Mouse (Mus musculus) heart, embryonic 11.5 days (tissue): ENCODE results near the gene Thbs1. TPM values are rescaled to one million over a fixed set of nuclear protein-coding genes. Genes with fewer than 3 reads are reported as not detected.

Source experiments
- ATAC-seq: fragments of 200-750 bp; cut with Nextera tagmentation; replicated peaks from 2 replicates; pipeline ENCODE4 v1.8.0; 2017; ENCODE audit warnings: moderate library complexity; ENCODE audit not compliant: insufficient number of reproducible peaks, low FRiP score, low TSS enrichment
- H3K27ac ChIP-seq: fragments of 300-500 bp; sonication (generic); 2 replicates; pipeline ENCODE4 v1.5.1; 2014; ENCODE audit warnings: mild to moderate bottlenecking, low read depth, low read length
- H3K27me3 ChIP-seq: fragments of 300-500 bp; sonication (generic); 2 replicates; pipeline ENCODE4 v1.6.1; 2014; ENCODE audit warnings: mild to moderate bottlenecking, low read length, mixed read lengths; ENCODE audit not compliant: control insufficient read depth, insufficient read depth
- H3K36me3 ChIP-seq: fragments of 300-500 bp; sonication (generic); 2 replicates; pipeline ENCODE4 v1.6.1; 2014; ENCODE audit warnings: mild to moderate bottlenecking, low read length, moderate library complexity, mixed read lengths; ENCODE audit not compliant: control insufficient read depth, insufficient read depth
- H3K4me1 ChIP-seq: fragments of 300-500 bp; sonication (generic); 2 replicates; pipeline ENCODE4 v1.6.1; 2014; ENCODE audit warnings: low read length; ENCODE audit not compliant: control insufficient read depth, insufficient read depth
- H3K4me2 ChIP-seq: fragments of 300-500 bp; sonication (generic); 2 replicates; pipeline ENCODE4 v1.6.1; 2014; ENCODE audit warnings: mild to moderate bottlenecking, moderate library complexity
- H3K4me3 ChIP-seq: fragments of 300-500 bp; sonication (generic); 2 replicates; pipeline ENCODE4 v1.5.1; 2014; ENCODE audit warnings: low read depth, low read length
- H3K9ac ChIP-seq: fragments of 300-500 bp; sonication (generic); 2 replicates; pipeline ENCODE4 v1.6.1; 2014; ENCODE audit warnings: mild to moderate bottlenecking, low read depth, low read length, moderate library complexity
- H3K9me3 ChIP-seq: fragments of 300-500 bp; sonication (generic); replicated peaks from 2 replicates; pipeline ENCODE4 v1.6.1; 2016; ENCODE audit warnings: low read length; ENCODE audit not compliant: control insufficient read depth
- WGBS: fragments of 180-500 bp; shearing (Covaris S2); extraction: QIAGEN DNeasy Blood & Tissue Kit; methylation state at CpG from one replicate; pipeline ENCODE4 v1.1.7; 2014; ENCODE audit not compliant: insufficient replicate concordance; 5-methylcytosine and 5-hydroxymethylcytosine counted together
- polyA plus RNA-seq: library from polyadenylated mRNA; unstranded; fragments of >200 nt; fragmentation: Nextera tagmentation; extraction: Ambion mirVana; gene quantifications from 2 replicates; pipeline ENCODE4 v1.2.1, GENCODE M21; 2014

The Thbs1 gene
- polyA plus RNA-seq, 1 experiment from 2014 or later, result 45.5 TPM

DNA sequence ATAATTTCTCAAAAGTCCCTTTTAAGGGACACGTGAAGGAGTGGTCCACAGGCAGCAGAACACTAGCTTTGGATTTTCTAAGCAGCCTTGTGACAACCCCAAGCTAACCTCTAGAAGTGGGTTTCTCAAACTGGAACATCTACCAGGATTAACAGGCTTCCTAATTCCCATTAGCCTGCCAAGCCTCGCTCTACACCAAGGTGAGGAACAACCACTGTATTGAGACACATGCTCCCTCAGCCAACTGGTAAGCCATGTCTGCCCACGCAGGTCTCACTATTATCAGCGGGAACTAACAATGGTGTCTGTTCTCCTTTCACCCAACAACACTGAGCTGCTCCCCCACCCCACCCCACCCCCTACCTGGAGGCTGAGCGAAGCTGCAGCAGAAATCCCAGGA is 30.1 kb upstream of the Thbs1 start:
- Histone ChIP-seq H3K9ac (no peak overlapping the region), H3K36me3 (no peaks in the 10 kb centered on the region), H3K27ac (no peak overlapping the region), H3K4me3 (no peak overlapping the region), H3K4me2 (no peak overlapping the region), H3K9me3 (no peaks in the 10 kb centered on the region), H3K27me3 (no peaks in the 10 kb centered on the region), H3K4me1 (no peaks in the 10 kb centered on the region)
- WGBS, result 67% methylated on average over 5 of the region's 5 CpGs
- ATAC-seq, result no peak

DNA sequence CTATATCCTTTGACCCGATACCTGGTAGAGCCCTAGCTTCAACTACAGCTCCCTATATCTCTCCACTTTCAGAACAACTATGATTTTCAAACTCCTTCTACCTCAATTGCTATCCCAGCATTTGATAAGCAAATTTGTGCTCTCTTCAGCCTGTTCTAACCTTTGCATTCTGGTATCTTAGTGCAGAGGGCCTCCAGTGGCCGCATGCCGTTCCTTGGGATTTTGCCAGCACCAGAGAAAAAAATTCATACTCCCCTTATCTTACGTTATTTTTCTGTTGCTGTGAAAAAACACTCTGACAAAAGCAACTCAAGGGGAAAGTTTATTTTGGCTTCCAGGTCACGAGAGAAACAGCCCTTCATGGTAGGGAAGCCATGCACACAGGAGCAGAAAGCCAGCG is 28.0 kb upstream of the Thbs1 start:
- ATAC-seq, result no peak
- WGBS, result 70% methylated on average over 6 of the region's 6 CpGs
- Histone ChIP-seq H3K27ac (no peak overlapping the region), H3K4me3 (no peak overlapping the region), H3K4me1 (no peaks in the 10 kb centered on the region), H3K27me3 (no peaks in the 10 kb centered on the region), H3K9me3 (no peaks in the 10 kb centered on the region), H3K4me2 (no peak overlapping the region), H3K9ac (no peak overlapping the region), H3K36me3 (no peaks in the 10 kb centered on the region)

DNA sequence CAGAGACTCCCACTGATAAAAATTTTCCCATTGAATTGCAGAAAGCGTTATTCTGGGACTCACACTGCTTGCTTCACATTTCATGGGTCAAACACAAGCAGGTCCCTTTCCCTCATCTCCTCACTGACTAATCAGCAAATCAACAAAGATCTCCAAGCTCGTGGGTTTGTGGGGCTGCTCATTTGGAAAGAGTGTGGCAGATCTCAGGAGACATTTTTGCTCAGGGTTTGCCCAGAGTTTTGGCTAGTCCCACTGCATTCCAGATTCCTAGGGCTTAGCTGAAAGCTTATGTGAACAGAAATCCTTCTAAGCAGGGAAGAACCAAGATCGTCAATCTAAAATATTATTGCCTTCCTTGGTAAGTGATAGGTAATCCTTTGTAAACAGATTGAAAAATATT is 27.0 kb upstream of the Thbs1 start:
- H3K9ac ChIP-seq, result no peak overlapping the region
- H3K27me3 ChIP-seq, result no peaks in the 10 kb centered on the region
- no peak overlapping the region for H3K27ac ChIP-seq
- H3K4me3 ChIP-seq, result no peak overlapping the region
- no peak for ATAC-seq
- H3K36me3 ChIP-seq, result no peaks in the 10 kb centered on the region
- 68% methylated on average over 3 of the region's 3 CpGs for WGBS
- H3K4me1 ChIP-seq, result no peaks in the 10 kb centered on the region
- no peaks in the 10 kb centered on the region for H3K9me3 ChIP-seq
- H3K4me2 ChIP-seq, result no peak overlapping the region

DNA sequence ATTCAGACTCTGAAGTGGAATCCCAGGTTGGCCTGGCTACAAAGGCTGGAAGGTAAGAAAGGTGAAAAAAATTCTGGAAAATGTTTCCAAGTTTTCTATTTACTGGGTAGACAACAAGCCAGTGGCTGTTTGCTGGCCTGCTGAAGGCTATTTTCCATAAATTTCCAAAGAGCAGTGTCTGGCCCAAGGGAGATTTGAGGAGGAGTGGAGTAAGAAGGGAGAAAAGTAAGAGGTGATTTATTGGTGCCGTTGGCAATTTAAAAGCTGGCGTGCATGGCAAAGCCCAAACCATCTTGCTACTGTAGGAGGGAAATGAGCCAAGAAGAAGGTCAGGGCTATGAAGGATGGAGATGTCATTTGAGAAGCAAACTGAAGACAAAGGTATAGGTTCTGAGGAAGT is 26.0 kb upstream of the Thbs1 start:
- WGBS, result 93% methylated on average over 2 of the region's 2 CpGs

DNA sequence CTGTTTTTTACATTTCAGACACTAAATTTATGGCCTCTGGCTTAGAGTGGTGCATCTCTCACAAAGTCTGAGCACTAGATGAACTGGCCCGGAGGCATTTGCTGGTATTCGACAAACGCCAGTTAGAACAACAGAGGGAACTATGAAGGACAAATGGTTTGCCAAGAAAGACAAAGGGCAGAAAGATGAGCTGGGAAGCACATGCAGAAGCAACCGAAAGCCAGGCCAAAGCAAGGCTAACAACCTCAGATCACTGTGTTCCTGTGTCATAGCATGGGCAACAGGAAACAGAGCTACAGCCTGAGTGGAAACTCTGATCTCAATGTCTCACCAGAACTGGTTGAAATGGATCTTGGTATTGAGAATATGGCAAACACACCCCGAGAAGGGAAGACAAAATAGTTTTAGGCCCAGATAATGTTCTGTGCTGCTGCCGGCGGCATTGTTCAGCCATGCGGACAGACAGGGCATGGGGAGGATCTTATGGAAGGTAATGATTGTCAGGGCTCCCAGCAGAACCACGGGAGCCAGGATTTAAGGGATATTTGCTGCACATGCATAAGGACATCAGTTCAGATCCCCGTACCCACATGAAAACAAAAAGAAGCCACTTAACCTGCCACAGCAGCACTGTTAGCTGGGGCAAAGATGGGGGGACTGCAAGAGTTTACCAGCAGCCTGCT is 24.5 kb upstream of the Thbs1 start:
- no peak overlapping the region for H3K4me3 ChIP-seq
- no peak overlapping the region for H3K27ac ChIP-seq
- no peak for ATAC-seq
- H3K4me1 ChIP-seq, result no peaks in the 10 kb centered on the region
- no peaks in the 10 kb centered on the region for H3K9me3 ChIP-seq
- no peak overlapping the region for H3K4me2 ChIP-seq
- no peaks in the 10 kb centered on the region for H3K27me3 ChIP-seq
- 76% methylated on average over 10 of the region's 10 CpGs for WGBS
- no peaks in the 10 kb centered on the region for H3K36me3 ChIP-seq
- no peak overlapping the region for H3K9ac ChIP-seq

More for the DNA sequence above, 26.0 kb upstream of the Thbs1 start:
- Histone ChIP-seq H3K9me3 (no peaks in the 10 kb centered on the region), H3K4me3 (no peak overlapping the region), H3K36me3 (no peaks in the 10 kb centered on the region), H3K27ac (no peak overlapping the region), H3K27me3 (no peaks in the 10 kb centered on the region), H3K4me1 (no peaks in the 10 kb centered on the region), H3K9ac (no peak overlapping the region), H3K4me2 (no peak overlapping the region)
- ATAC-seq, result no peak

DNA sequence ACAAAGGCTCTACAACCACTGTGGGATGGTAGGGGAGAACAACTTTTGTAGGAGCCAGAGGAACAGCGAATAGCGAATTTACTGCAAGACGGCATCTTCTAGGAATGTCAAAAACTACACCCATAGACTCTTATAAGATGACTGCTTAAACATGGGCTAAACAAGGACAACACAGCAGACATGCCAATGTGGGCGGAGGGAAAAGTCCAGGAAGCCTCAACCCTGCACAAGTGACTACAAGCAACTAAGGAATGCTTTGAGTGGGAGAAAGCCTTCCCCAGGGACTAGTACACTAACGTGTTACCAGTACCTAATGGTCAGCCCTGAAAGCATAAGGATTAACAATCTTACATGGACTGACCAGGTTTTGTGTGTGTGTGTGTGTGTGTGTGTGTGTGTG is 20.4 kb upstream of the Thbs1 start:
- WGBS, result 85% methylated on average over 5 of the region's 5 CpGs
- no peaks in the 10 kb centered on the region for H3K36me3 ChIP-seq
- ATAC-seq, result no peak
- no peak overlapping the region for H3K27ac ChIP-seq
- H3K4me2 ChIP-seq, result no peak overlapping the region
- H3K9me3 ChIP-seq, result no peaks in the 10 kb centered on the region
- H3K27me3 ChIP-seq, result no peaks in the 10 kb centered on the region
- no peak overlapping the region for H3K4me3 ChIP-seq
- no peaks in the 10 kb centered on the region for H3K4me1 ChIP-seq
- no peak overlapping the region for H3K9ac ChIP-seq

DNA sequence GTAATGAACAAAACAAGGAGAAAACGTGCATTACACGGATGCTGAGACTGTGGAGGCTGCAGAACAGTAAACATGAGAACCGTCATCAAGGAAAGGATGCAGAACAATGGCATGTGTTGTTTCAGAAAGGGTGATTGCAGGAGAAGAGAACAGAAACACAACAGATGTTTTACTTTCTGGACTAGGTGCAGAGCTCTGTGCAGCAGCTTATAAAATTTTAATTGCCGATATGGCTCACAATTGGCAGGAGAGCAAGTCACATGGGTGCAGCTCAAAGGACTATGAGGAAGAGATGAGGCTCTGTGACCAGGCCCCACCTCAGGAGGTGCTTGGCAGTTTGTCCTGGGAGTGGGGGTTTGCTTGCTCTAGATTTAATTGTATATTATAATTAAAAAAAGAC is 12.6 kb upstream of the Thbs1 start:
- Histone ChIP-seq H3K27ac (no peak overlapping the region), H3K4me2 (no peak overlapping the region), H3K4me3 (no peak overlapping the region), H3K27me3 (no peaks in the 10 kb centered on the region), H3K36me3 (no peaks in the 10 kb centered on the region), H3K4me1 (no peaks in the 10 kb centered on the region), H3K9ac (no peak overlapping the region), H3K9me3 (no peaks in the 10 kb centered on the region)
- 77% methylated on average over 4 of the region's 4 CpGs for WGBS
- ATAC-seq, result no peak

DNA sequence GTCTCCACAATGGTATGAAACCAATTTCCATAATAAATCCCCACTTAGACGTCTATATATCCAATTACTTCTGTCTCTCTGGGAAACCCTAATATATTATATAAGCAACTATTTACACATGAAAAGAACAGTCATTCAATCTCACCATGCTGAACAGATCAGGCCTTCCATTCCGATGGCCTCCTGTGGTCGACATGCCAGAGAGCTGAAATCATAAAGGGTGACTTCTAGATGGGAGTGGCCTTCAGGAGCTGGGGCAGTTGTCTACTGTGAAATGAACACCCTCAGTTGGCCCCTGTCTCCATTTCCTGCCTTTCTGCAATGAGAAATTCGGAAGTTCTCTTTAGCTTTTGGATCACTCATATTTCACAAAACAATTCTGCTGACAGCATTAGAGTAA is 9.5 kb upstream of the Thbs1 start:
- H3K4me1 ChIP-seq, result no peaks in the 10 kb centered on the region
- no peak overlapping the region for H3K27ac ChIP-seq
- no peaks in the 10 kb centered on the region for H3K27me3 ChIP-seq
- no peaks in the 10 kb centered on the region for H3K9me3 ChIP-seq
- H3K4me3 ChIP-seq, result no peak overlapping the region
- ATAC-seq, result no peak
- H3K4me2 ChIP-seq, result no peak overlapping the region
- no peak overlapping the region for H3K9ac ChIP-seq
- H3K36me3 ChIP-seq, result no peaks in the 10 kb centered on the region
- 78% methylated on average over 4 of the region's 4 CpGs for WGBS

DNA sequence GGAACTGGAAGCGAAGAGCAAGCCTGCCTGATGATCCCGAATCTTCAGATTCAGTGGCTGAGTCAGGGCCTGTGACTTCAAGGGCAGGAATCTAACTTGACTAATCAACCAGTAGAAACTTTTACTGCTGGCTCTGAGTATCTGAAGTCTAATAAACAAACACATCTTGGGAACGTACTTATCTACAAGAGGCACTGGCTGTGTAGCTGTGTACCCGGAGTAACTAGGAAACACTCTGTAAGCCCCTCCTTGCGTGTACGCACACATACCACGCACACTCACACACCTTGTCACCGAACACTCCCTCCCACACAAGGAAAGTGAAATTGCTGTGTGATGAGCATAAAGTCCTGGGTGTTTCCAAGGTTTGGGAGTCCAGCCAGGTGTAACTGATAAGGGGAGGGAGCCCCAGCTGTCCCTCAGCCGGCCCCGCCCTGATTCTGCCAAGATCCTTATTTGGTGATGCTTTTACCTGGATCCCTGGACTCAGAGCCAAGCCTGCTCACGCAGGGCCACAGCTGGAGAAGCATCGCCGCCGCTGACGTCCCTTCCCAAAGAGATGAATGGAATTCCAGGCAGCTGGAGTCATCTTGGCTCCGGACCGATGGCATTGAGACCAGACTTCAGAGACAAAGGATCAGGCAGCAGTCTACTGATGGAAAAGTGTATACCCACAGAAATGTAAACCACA is 1.3 kb upstream of the Thbs1 start:
- no peaks in the 10 kb centered on the region for H3K9me3 ChIP-seq
- H3K27ac ChIP-seq, result peak overlapping the region; percentile 46; the same call in 1 of the 2 replicates
- peak overlapping the region; percentile 18; the same call in 1 of the 2 replicates for H3K9ac ChIP-seq
- 26% methylated on average over 17 of the region's 17 CpGs for WGBS
- no peaks in the 10 kb centered on the region for H3K36me3 ChIP-seq
- peaks cover 10% of the 10 kb centered on the region for H3K4me1 ChIP-seq
- H3K27me3 ChIP-seq, result no peaks in the 10 kb centered on the region
- H3K4me3 ChIP-seq, result peak overlapping the region; percentile 57
- H3K4me2 ChIP-seq, result peak overlapping the region; percentile 95
- no peak for ATAC-seq
